Mouse (Mus musculus) heart, adult 2 months (tissue): ENCODE measurements at regions not wholly inside any gene's neighbourhood (a gene's known extent, or its start where the extent isn't known, plus 50 kb on each side); places are given as distances from the start of the nearest gene placed in this dataset.
A peak's percentile ranks its signal among the peaks of the same experiment; 100 is the strongest.

ENCODE experiments used
- DNase-seq, 2 experiments: peaks; one replicate each; pipeline ENCODE4 v3.0.0; 2021
- H3K27ac ChIP-seq: fragments of 200-600 bp; 2 replicates; pipeline ENCODE4 v1.8.1; 2022
- H3K27me3 ChIP-seq: fragments of 200-500 bp; 2 replicates; pipeline ENCODE4 v1.6.1; 2012; ENCODE audit warnings: mild to moderate bottlenecking, low read length, inconsistent platforms, mixed read lengths; ENCODE audit not compliant: control insufficient read depth, insufficient read depth
- H3K36me3 ChIP-seq: fragments of 200-500 bp; 2 replicates; pipeline ENCODE4 v1.6.1; 2012; ENCODE audit warnings: low read length, inconsistent platforms; ENCODE audit not compliant: control insufficient read depth, insufficient read depth
- H3K4me1 ChIP-seq: fragments of 200-500 bp; 2 replicates; pipeline ENCODE4 v1.6.1; 2011; ENCODE audit warnings: low read length; ENCODE audit not compliant: control insufficient read depth, insufficient read depth
- H3K4me3 ChIP-seq: fragments of 200-600 bp; 2 replicates; pipeline ENCODE4 v1.8.1; 2022
- H3K79me2 ChIP-seq: fragments of 200-500 bp; replicated peaks from 2 replicates; pipeline ENCODE4 v1.6.1; 2012; ENCODE audit warnings: mild to moderate bottlenecking, inconsistent platforms, low read length, moderate library complexity, mixed read lengths; ENCODE audit not compliant: control insufficient read depth, insufficient read depth
- H3K9ac ChIP-seq: fragments of 200-500 bp; 2 replicates; pipeline ENCODE4 v1.6.1; 2012; ENCODE audit warnings: low read depth, mild to moderate bottlenecking, control low read depth, inconsistent platforms, low read length, mixed read lengths
- CTCF ChIP-seq: fragments of 200-600 bp; IDR thresholded peaks from 2 replicates; pipeline ENCODE4 v1.8.1; 2022; ENCODE audit warnings: antibody characterized with exemption, mild to moderate bottlenecking, moderate library complexity
- EP300 ChIP-seq: fragments of 200-500 bp; IDR thresholded peaks from 2 replicates; pipeline ENCODE4 v1.6.1; 2011; ENCODE audit warnings: low read depth, low read length, control low read depth; ENCODE audit not compliant: insufficient read depth
- POLR2A ChIP-seq: fragments of 200-500 bp; IDR thresholded peaks from 2 replicates; pipeline ENCODE4 v1.6.1; 2011; ENCODE audit warnings: mild to moderate bottlenecking, low read depth, low read length, control low read depth; ENCODE audit not compliant: insufficient read depth
- WGBS: fragments of 180-500 bp; shearing (Covaris S2); methylation state at CpG from one replicate; pipeline ENCODE4 v1.1.7; 2018; 5-methylcytosine and 5-hydroxymethylcytosine counted together
- intact Hi-C: fragments of 180-260 bp; cut with DNase I; formaldehyde crosslinking; loops from one replicate; pipeline ENCODE4 v1.15.1; 2025

DNA sequence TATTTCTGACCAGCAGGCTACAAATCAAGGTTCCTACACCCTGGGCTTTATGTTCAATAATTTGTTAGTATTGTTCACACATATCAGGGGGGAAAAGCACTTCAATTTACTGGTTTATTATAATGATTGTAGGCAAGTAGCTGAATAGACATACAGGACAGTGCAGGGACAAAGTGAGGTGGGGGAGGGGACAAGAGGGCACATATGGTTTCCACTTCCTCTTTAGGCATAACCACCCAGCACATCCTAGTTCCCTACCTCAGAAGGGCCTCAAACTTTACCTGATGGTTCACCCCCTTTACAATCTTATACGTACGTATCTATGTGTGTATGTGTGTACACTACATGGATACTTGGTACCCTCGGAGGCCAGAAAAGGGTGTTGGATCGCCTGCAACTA is 69.7 kb downstream of the Arrdc3 start:
- H3K9ac ChIP-seq = no peak overlapping the region
- H3K27ac ChIP-seq = no peak overlapping the region
- TF ChIP-seq CTCF (no peak), EP300 (no peak), POLR2A (no peak)
- no peaks in the 10 kb centered on the region for H3K36me3 ChIP-seq
- H3K4me3 ChIP-seq = no peak overlapping the region
- 90% methylated on average over 4 of the region's 4 CpGs for WGBS
- peaks cover 8% of the 10 kb centered on the region for H3K4me1 ChIP-seq
- DNase-seq = no peak
- intact Hi-C loops = no loop called here
- H3K27me3 ChIP-seq = no peaks in the 10 kb centered on the region
- no peaks in the 10 kb centered on the region for H3K79me2 ChIP-seq

GRCm38 (mm10) chr13:80954059-80954645 is 71.0 kb downstream of the Arrdc3 start:
- Histone ChIP-seq H3K36me3 (no peaks in the 10 kb centered on the region), H3K4me3 (no peak overlapping the region), H3K79me2 (no peaks in the 10 kb centered on the region), H3K27ac (no peak overlapping the region), H3K4me1 (peaks cover 6% of the 10 kb centered on the region), H3K9ac (no peak overlapping the region), H3K27me3 (no peaks in the 10 kb centered on the region)
- DNase-seq = no peak
- WGBS = 66% methylated on average over 6 of the region's 6 CpGs
- TF ChIP-seq EP300 (no peak), POLR2A (no peak), CTCF (no peak)
- intact Hi-C loops = no loop called here

DNA sequence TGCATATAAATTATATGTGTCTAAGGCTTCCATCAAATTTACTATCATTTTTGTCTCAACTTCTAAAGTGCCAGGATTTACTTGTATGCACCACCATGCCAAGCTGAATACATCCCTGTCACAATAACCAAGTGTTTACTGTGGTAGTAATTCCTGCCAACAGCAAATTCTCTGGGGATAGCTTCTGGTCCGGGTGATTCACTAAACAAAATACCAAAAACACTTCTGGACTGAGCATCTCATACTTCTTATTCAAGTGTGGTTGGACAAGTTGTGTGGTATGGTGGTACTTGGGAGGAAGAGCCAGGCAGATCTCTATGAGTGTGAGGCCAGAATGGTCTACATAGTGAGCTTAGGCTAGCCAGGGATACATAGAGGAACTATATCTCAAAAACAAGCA is 73.8 kb downstream of the Arrdc3 start:
- Histone ChIP-seq H3K79me2 (no peaks in the 10 kb centered on the region), H3K4me1 (no peaks in the 10 kb centered on the region; the same call in 1 of the 2 replicates), H3K9ac (no peak overlapping the region), H3K4me3 (no peak overlapping the region), H3K27me3 (no peaks in the 10 kb centered on the region), H3K27ac (no peak overlapping the region), H3K36me3 (no peaks in the 10 kb centered on the region)
- TF ChIP-seq CTCF (no peak), POLR2A (no peak), EP300 (no peak)
- DNase-seq = no peak
- intact Hi-C loops = no loop called here
- WGBS = 50% methylated on average over 1 of the region's 1 CpGs

DNA sequence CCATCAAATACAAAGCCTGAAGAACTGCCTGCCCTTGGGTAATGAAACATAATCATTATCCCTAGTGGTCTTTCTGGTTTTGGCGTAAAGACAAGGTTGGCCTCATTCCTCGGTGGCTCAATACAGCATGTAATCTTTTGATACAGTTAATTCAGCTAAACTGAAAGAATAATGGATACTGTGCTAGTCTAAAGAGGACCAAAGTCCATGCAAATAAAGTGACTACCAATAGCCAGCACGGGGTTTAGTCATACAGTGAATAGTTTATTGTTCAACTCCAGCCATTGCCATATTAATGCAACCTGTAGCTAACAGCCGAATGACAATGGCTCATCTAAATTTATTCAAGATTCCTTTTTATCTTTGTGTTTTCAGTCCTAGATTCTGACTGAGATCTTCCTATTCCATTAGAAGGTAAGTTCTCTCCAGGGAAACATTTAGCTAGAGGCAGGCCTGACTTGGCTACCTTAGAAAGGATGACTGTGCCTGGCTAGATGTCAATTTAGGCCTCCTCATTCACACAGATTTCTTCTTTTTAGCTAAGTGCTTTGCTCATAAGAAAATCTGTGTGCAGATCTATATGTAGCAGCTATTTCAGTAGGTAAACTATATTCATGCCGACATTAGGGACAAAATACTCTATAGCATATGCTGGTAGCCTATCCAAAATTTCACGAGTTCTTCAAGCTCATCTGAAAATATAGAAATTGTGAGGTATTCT is 74.4 kb downstream of the Arrdc3 start:
- no peaks in the 10 kb centered on the region for H3K36me3 ChIP-seq
- TF ChIP-seq EP300 (no peak), CTCF (no peak), POLR2A (no peak)
- H3K27ac ChIP-seq = no peak overlapping the region
- H3K9ac ChIP-seq = no peak overlapping the region
- 89% methylated on average over 6 of the region's 6 CpGs for WGBS
- intact Hi-C loops = no loop called here
- H3K4me3 ChIP-seq = no peak overlapping the region
- no peaks in the 10 kb centered on the region for H3K27me3 ChIP-seq
- H3K79me2 ChIP-seq = no peaks in the 10 kb centered on the region
- DNase-seq = no peak
- peaks cover 2% of the 10 kb centered on the region for H3K4me1 ChIP-seq

DNA sequence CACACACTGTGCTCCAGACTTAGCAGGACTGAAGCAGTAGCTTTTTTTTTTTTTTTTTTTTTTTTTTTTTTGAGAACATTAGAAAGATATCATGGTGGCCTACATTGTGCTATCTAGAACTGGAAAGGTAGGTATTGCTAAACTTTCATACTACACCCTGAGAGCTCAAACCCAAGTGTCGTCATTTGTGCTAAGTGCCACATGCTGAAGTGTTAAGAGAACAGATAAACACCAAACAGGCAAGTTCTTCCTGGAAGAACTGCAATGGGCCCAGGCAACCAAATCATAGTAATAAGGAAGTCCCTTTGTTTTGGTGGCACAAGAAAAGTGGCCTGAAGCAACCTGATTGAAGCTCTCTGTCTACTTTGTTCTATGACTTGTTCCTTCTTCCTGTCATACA is 76.6 kb downstream of the Arrdc3 start:
- WGBS = 77% methylated on average over 1 of the region's 1 CpGs
- no peak for TF ChIP-seq CTCF
- TF ChIP-seq EP300 = no peak
- no peak for TF ChIP-seq POLR2A
- no peak for DNase-seq
- no peaks in the 10 kb centered on the region for H3K36me3 ChIP-seq
- H3K4me3 ChIP-seq = no peak overlapping the region
- no peak overlapping the region for H3K9ac ChIP-seq
- no peaks in the 10 kb centered on the region for H3K79me2 ChIP-seq
- no peak overlapping the region for H3K27ac ChIP-seq
- peaks cover 4% of the 10 kb centered on the region for H3K4me1 ChIP-seq
- intact Hi-C loops = loop anchor here (10.0 kb wide), 2 partner anchors 175 to 405 kb away; no protein-coding TSS in a partner anchor
- no peaks in the 10 kb centered on the region for H3K27me3 ChIP-seq

- intact Hi-C loops = loop anchor here (1.0 to 10.0 kb wide), 3 partner anchors 80 to 403 kb away; no protein-coding TSS in a partner anchor
- H3K36me3 ChIP-seq = no peaks in the 10 kb centered on the region
These were observed 78.9 kb downstream of the Arrdc3 start for GRCm38 (mm10) chr13:80961985-80962617.

More at GRCm38 (mm10) chr13:80961985-80962617, 78.9 kb downstream of the Arrdc3 start:
- 49% methylated on average over 7 of the region's 7 CpGs for WGBS
- no peaks in the 10 kb centered on the region for H3K27me3 ChIP-seq
- DNase-seq = no peak
- H3K4me1 ChIP-seq = peaks cover 4% of the 10 kb centered on the region
- H3K27ac ChIP-seq = peak overlapping the region; percentile 84
- no peak overlapping the region for H3K9ac ChIP-seq
- H3K79me2 ChIP-seq = no peaks in the 10 kb centered on the region
- no peak overlapping the region for H3K4me3 ChIP-seq
- no peak for TF ChIP-seq EP300
- TF ChIP-seq POLR2A = no peak
- TF ChIP-seq CTCF = no peak
